Mouse (Mus musculus): Measurements from ENCODE around the gene Fgf5.

DNA sequence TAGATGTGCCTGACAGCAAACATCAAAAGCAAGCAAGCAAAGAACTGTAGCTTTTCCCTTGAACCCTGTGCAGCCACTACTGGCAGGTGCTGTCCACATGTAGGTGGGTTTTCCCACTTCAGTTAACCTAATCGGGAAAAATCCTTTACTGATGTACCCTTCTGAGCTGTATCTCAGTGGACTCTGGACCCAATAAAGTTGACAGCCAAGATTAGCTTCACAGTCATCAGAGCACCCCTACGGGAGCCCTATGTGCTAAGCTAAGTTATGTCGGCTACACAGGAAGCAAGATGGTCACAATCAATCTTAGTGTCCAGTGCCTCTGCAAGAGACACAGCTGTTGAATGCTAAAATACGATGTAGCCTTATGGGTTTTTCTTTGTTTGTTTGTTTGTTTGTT is 46.1 kb downstream of the Fgf5 start:
- no peak for TF ChIP-seq CTCF (IDR thresholded peaks at IDR 0.05; ENCODE audit: low read depth, low read length)
- TF ChIP-seq TAL1 (conservative IDR thresholded peaks at IDR 0.05; ENCODE audit: low read depth, low read length), result no peak

Data from G1E (cell line).